ENCODE assay signal across 13 mouse cellular contexts in genomic region chr6:47272606-47273575, GRCm38 (mm10).
DNase-seq lines count a peak whose midpoint lies in the region; ATAC-seq lines count a peak whose summit lies in the region.
"Had no signal": no experiment of that assay in that cellular context is flagged by ENCODE, and none has a peak within 500 bp of the region (broad histone marks: within the 10 kb centered on the region; RNA-seq: fewer than 3 reads in every experiment).

No protein-coding gene starts in this region.

- WGBS in forebrain, embryonic 15.5 days, result 11% methylated on average over 8 of the region's 8 CpGs
- whole genome bisulfite sequencing in midbrain, embryonic 11.5 days, result 44% methylated on average over 8 of the region's 8 CpGs

- peak overlapping the region; percentile 92 for H3K27ac ChIP-seq in forebrain, embryonic 15.5 days (replicated peaks)
- no peak overlapping the region for H3K27ac ChIP-seq in midbrain, embryonic 11.5 days (ENCODE audit: low read depth, low read length)
- H3K27ac ChIP-seq: heart, embryonic 15.5 days; limb, embryonic 10.5 days had no signal

- peak overlapping the region; percentile 19; the same call in 1 of the 2 replicates for H3K9ac ChIP-seq in forebrain, embryonic 15.5 days (replicated peaks)
- H3K9ac ChIP-seq in midbrain, embryonic 11.5 days (ENCODE audit: low read length), result no peak overlapping the region
- H3K9ac ChIP-seq: heart, embryonic 15.5 days had no signal

- peak overlapping the region; percentile 21; the same call in 1 of the 2 replicates for H3K4me2 ChIP-seq in forebrain, embryonic 15.5 days (replicated peaks)
- H3K4me2 ChIP-seq in midbrain, embryonic 11.5 days, result no peak overlapping the region
- H3K4me2 ChIP-seq: heart, embryonic 15.5 days had no signal

- DNase-seq in ES-CJ7 (ENCODE audit: low read depth, low spot score), result peak; percentile 30
- DNase-seq in Muller cell, postnatal 12 days (ENCODE audit: inconsistent ontology term), result peak; percentile 82
- no peak for DNase-seq in midbrain, embryonic 11.5 days (ENCODE audit: low spot score, missing footprints)
- DNase-seq in cerebellum, postnatal 4 days (ENCODE audit: low spot score in 2 of 2), result no peak
- no peak for DNase-seq in urinary bladder, adult 18-20 months (ENCODE audit: low spot score in 2 of 2)
- DNase-seq in thymus, adult 18-20 months, result no peak
- DNase-seq: cerebellum, postnatal 36 days; gastrocnemius, postnatal 36 days; kidney, adult 18-20 months had no signal

- peak; percentile 70 for ATAC-seq in forebrain, embryonic 15.5 days (replicated peaks)
- peak; percentile 45; the same call in 1 of the 2 replicates for ATAC-seq in midbrain, embryonic 11.5 days (ENCODE audit: low FRiP score)
- no peak for ATAC-seq in megakaryocyte, adult 5-6 weeks (ENCODE audit: poor library complexity, severe bottlenecking)

- H3K36me3 ChIP-seq in forebrain, embryonic 15.5 days, result no peaks in the 10 kb centered on the region
- H3K36me3 ChIP-seq in midbrain, embryonic 11.5 days (ENCODE audit: control insufficient read depth, insufficient read depth, low read length), result no peaks in the 10 kb centered on the region
- H3K36me3 ChIP-seq: heart, embryonic 15.5 days; limb, embryonic 10.5 days had no signal

- H3K27me3 ChIP-seq in forebrain, embryonic 15.5 days, result no peaks in the 10 kb centered on the region
- 0 out of 2 replicates have a peak, but pooled peaks cover 3% of the 10 kb centered on the region for H3K27me3 ChIP-seq in midbrain, embryonic 11.5 days (ENCODE audit: control insufficient read depth, insufficient read depth, low read length)
- H3K27me3 ChIP-seq: heart, embryonic 15.5 days had no signal

- H3K4me1 ChIP-seq in forebrain, embryonic 15.5 days, result peaks cover 37% of the 10 kb centered on the region
- peaks cover 12% of the 10 kb centered on the region for H3K4me1 ChIP-seq in midbrain, embryonic 11.5 days (ENCODE audit: control insufficient read depth, insufficient read depth, low read length)
- H3K4me1 ChIP-seq: heart, embryonic 15.5 days had no signal

- no peaks in the 10 kb centered on the region for H3K9me3 ChIP-seq in forebrain, embryonic 15.5 days
- no peaks in the 10 kb centered on the region for H3K9me3 ChIP-seq in midbrain, embryonic 11.5 days (ENCODE audit: control insufficient read depth, low read length)
- H3K9me3 ChIP-seq: heart, embryonic 15.5 days; limb, embryonic 10.5 days had no signal

- no peak overlapping the region for H3K4me3 ChIP-seq in forebrain, embryonic 15.5 days
- no peak overlapping the region for H3K4me3 ChIP-seq in midbrain, embryonic 11.5 days (ENCODE audit: low read depth, low read length)
- H3K4me3 ChIP-seq: heart, embryonic 15.5 days; limb, embryonic 10.5 days had no signal

Comparison
In these comparisons a context has a peak if more than half of its experiments do, and no peak if none do; other contexts are left out.
1. DNase-seq: peak in ES-CJ7 (single experiment) and Muller cell, postnatal 12 days (single experiment); none in midbrain, embryonic 11.5 days (single experiment), cerebellum, postnatal 4 days (0 of 2), urinary bladder, adult 18-20 months (0 of 2) and thymus, adult 18-20 months (0 of 2).